Mouse (Mus musculus): Measurements from ENCODE around the gene Lor. TPM values are rescaled to one million over a fixed set of nuclear protein-coding genes. Genes with fewer than 3 reads are reported as not detected.

Gene Lor
- polyA plus RNA-seq, 1 experiment from 2014 or later = 0.81 TPM

Small RNA genes lying within 50 kb of the gene (microRNA-seq; reads per million reads assigned to microRNA genes)
- gene Gm25145 = not detected

Other genes starting within 250 kb of the Lor start
- gene Pglyrp3, start 68.6 kb downstream of the Lor start, polyA plus RNA-seq (2015; fragmentation: Nextera tagmentation; extraction: Ambion mirVana) = not detected in 2 replicates
- not detected in 2 replicates for gene Prr9, start 40.8 kb upstream of the Lor start, polyA plus RNA-seq (2015; fragmentation: Nextera tagmentation; extraction: Ambion mirVana)
- not detected in 2 replicates for gene Lelp1, start 59.6 kb upstream of the Lor start, polyA plus RNA-seq (2015; fragmentation: Nextera tagmentation; extraction: Ambion mirVana)
- not detected in 2 replicates for gene Sprr2a1, start 132.7 kb upstream of the Lor start, polyA plus RNA-seq (2015; fragmentation: Nextera tagmentation; extraction: Ambion mirVana)
- gene Sprr2a2, start 132.8 kb upstream of the Lor start, polyA plus RNA-seq (2015; fragmentation: Nextera tagmentation; extraction: Ambion mirVana) = not detected in 2 replicates
- not detected in 2 replicates for gene Sprr2a3, start 202.3 kb upstream of the Lor start, polyA plus RNA-seq (2015; fragmentation: Nextera tagmentation; extraction: Ambion mirVana)
- not detected in 2 replicates for gene Sprr2b, start 233.5 kb upstream of the Lor start, polyA plus RNA-seq (2015; fragmentation: Nextera tagmentation; extraction: Ambion mirVana)